Mouse (Mus musculus) ES-E14 (cell line): ENCODE data around the gene Fam53a.

Experiments
- CHD2 ChIP-seq: IDR thresholded peaks from 2 replicates; pipeline ENCODE4 v1.6.1; 2014; ENCODE audit warnings: mild to moderate bottlenecking, low read depth, low read length, inconsistent platforms
- HCFC1 ChIP-seq: IDR thresholded peaks from 2 replicates; pipeline ENCODE4 v1.6.1; 2012; ENCODE audit warnings: low read length, inconsistent platforms, borderline replicate concordance; ENCODE audit not compliant: insufficient read depth
- MAFK ChIP-seq: IDR thresholded peaks from 2 replicates; pipeline ENCODE4 v1.6.1; 2014; ENCODE audit warnings: mild to moderate bottlenecking, low read depth, low read length, inconsistent platforms; ENCODE audit not compliant: insufficient read depth

- TF ChIP-seq HCFC1 (no peak), MAFK (no peak), CHD2 (no peak)
Observed at GRCm38 (mm10) chr5:33655251-33655840, 25.9 kb upstream of the Fam53a start.
